Comparison of ENCODE assay signal across 10 mouse cellular contexts in genomic region chr11:52521879-52522278, GRCm38 (mm10).
DNase-seq lines count a peak whose midpoint lies in the region; ATAC-seq and TF ChIP-seq lines count a peak whose summit lies in the region.
"Had no signal": no experiment of that assay in that cellular context is flagged by ENCODE, and none has a peak within 500 bp of the region (broad histone marks: within the 10 kb centered on the region; RNA-seq: fewer than 3 reads in every experiment).

No protein-coding gene starts in this region.

- H3K9ac ChIP-seq in hindbrain, embryonic 12.5 days, result no peak overlapping the region
- no peak overlapping the region for H3K9ac ChIP-seq in ES-E14 (ENCODE audit: insufficient read depth, low read depth, low read length, poor library complexity, severe bottlenecking)
- H3K9ac ChIP-seq: embryonic facial prominence, embryonic 15.5 days; midbrain, embryonic 12.5 days had no signal

- intact Hi-C loops in left cerebral cortex, postnatal 36 days (cut with DNase I), result loop anchor here (2.0 kb wide), 1 partner anchor 243 kb away; the partner anchor contains the start of gene Fstl4

- H3K9me3 ChIP-seq in hindbrain, embryonic 10.5 days, result peaks cover 4% of the 10 kb centered on the region; the same call in 1 of the 2 replicates
- no peaks in the 10 kb centered on the region for H3K9me3 ChIP-seq in hindbrain, embryonic 12.5 days (replicated peaks)
- H3K9me3 ChIP-seq in ES-E14 (ENCODE audit: control insufficient read depth, insufficient read depth, low read depth, low read length), result no peaks in the 10 kb centered on the region
- H3K9me3 ChIP-seq: embryonic facial prominence, embryonic 15.5 days; midbrain, embryonic 12.5 days had no signal

- ATAC-seq in hindbrain, embryonic 12.5 days (ENCODE audit: low FRiP score), result no peak
- ATAC-seq in erythroblast, adult 5-6 weeks (replicated peaks; ENCODE audit: low FRiP score, poor library complexity, severe bottlenecking), result no peak

- H3K27ac ChIP-seq in hindbrain, embryonic 10.5 days, result no peak overlapping the region
- H3K27ac ChIP-seq in hindbrain, embryonic 12.5 days, result no peak overlapping the region
- H3K27ac ChIP-seq in ES-E14 (ENCODE audit: insufficient read depth, low read depth, low read length, poor library complexity, severe bottlenecking), result no peak overlapping the region
- H3K27ac ChIP-seq: embryonic facial prominence, embryonic 15.5 days; midbrain, embryonic 12.5 days had no signal

- no peak overlapping the region for H3K4me3 ChIP-seq in hindbrain, embryonic 10.5 days
- H3K4me3 ChIP-seq in hindbrain, embryonic 12.5 days, result no peak overlapping the region
- no peak overlapping the region for H3K4me3 ChIP-seq in ES-E14 (ENCODE audit: insufficient read depth in 1 of 2, low read depth in 1 of 2, low read length in 2 of 2, poor library complexity in 1 of 2, severe bottlenecking in 1 of 2)
- H3K4me3 ChIP-seq: embryonic facial prominence, embryonic 15.5 days; midbrain, embryonic 12.5 days had no signal

- DNase-seq in hindbrain, embryonic 10.5 days (ENCODE audit: low spot score), result peak; percentile 46
- peak; percentile 34 for DNase-seq in ES-E14 (ENCODE audit: low read depth, low spot score)
- DNase-seq in adrenal gland, postnatal 36 days, result peak; percentile 71 to 80
- DNase-seq in frontal cortex, postnatal 36 days (ENCODE audit: low spot score in 2 of 2), result peak; percentile 66 to 76
- peak; percentile 54 to 60 for DNase-seq in left cerebral cortex, postnatal 36 days (ENCODE audit: low spot score in 2 of 2)
- peak; percentile 77 for DNase-seq in retina, postnatal 1 day

- in situ Hi-C loops in ES-E14 (cut with MboI; ENCODE audit: low sequenced_read_pairs in 2 of 2, unreplicated experiment in 2 of 2), result no loop called here

- H3K4me2 ChIP-seq in hindbrain, embryonic 12.5 days (replicated peaks), result no peak overlapping the region
- H3K4me2 ChIP-seq: embryonic facial prominence, embryonic 15.5 days; midbrain, embryonic 12.5 days had no signal

- no peaks in the 10 kb centered on the region for H3K36me3 ChIP-seq in hindbrain, embryonic 10.5 days
- no peaks in the 10 kb centered on the region for H3K36me3 ChIP-seq in hindbrain, embryonic 12.5 days
- H3K36me3 ChIP-seq in ES-E14 (ENCODE audit: control insufficient read depth, insufficient read depth, low read length, poor library complexity, severe bottlenecking), result no peaks in the 10 kb centered on the region
- H3K36me3 ChIP-seq: embryonic facial prominence, embryonic 15.5 days; midbrain, embryonic 12.5 days had no signal

- H3K27me3 ChIP-seq in hindbrain, embryonic 10.5 days (ENCODE audit: insufficient read depth, poor library complexity, severe bottlenecking), result no peaks in the 10 kb centered on the region
- no peaks in the 10 kb centered on the region for H3K27me3 ChIP-seq in hindbrain, embryonic 12.5 days
- H3K27me3 ChIP-seq: embryonic facial prominence, embryonic 15.5 days; midbrain, embryonic 12.5 days had no signal

- WGBS in hindbrain, embryonic 10.5 days, result 45% methylated on average over 4 of the region's 4 CpGs
- WGBS in hindbrain, embryonic 12.5 days, result 52% methylated on average over 4 of the region's 4 CpGs

- 0 out of 2 replicates have a peak, but pooled peaks cover 4% of the 10 kb centered on the region for H3K4me1 ChIP-seq in hindbrain, embryonic 10.5 days (replicated peaks)
- H3K4me1 ChIP-seq in hindbrain, embryonic 12.5 days, result peaks cover 3% of the 10 kb centered on the region; the same call in 1 of the 2 replicates
- H3K4me1 ChIP-seq in ES-E14 (ENCODE audit: control insufficient read depth in 2 of 2, insufficient read depth in 2 of 2, low read length in 2 of 2, poor library complexity in 1 of 2), result no peaks in the 10 kb centered on the region
- H3K4me1 ChIP-seq: embryonic facial prominence, embryonic 15.5 days; midbrain, embryonic 12.5 days had no signal

TF ChIP-seq in ES-E14, 5 proteins besides CTCF, POLR2A, EP300 and RAD21:
- TF ChIP-seq ZNF384 (IDR thresholded peaks at IDR 0.05; ENCODE audit: low read depth, low read length) (no peak), CHD2 (IDR thresholded peaks at IDR 0.05; ENCODE audit: low read depth, low read length) (no peak), MAFK (IDR thresholded peaks at IDR 0.05; ENCODE audit: insufficient read depth, low read depth, low read length) (no peak), HCFC1 (IDR thresholded peaks at IDR 0.05; ENCODE audit: borderline replicate concordance, insufficient read depth, low read length) (no peak), ZC3H11A (IDR thresholded peaks at IDR 0.05; ENCODE audit: borderline replicate concordance, low read depth, low read length) (no peak)
